Mouse (Mus musculus) 3134 (cell line): Measurements from ENCODE around the gene Sh3bp4.

Experiments
- DNase-seq: peaks from one replicate; pipeline ENCODE4 v3.0.0-alpha.2; 2011; ENCODE audit warnings: low spot score; ENCODE audit not compliant: insufficient read length; ENCODE audit errors: extremely low read depth

Sh3bp4 gene

GRCm38 (mm10) chr1:89122376-89122775 lies 52.2 kb downstream of the Sh3bp4 start:
- no peak for DNase-seq

GRCm38 (mm10) chr1:89124076-89124475 lies 53.9 kb downstream of the Sh3bp4 start:
- peak; percentile 84 for DNase-seq

DNA sequence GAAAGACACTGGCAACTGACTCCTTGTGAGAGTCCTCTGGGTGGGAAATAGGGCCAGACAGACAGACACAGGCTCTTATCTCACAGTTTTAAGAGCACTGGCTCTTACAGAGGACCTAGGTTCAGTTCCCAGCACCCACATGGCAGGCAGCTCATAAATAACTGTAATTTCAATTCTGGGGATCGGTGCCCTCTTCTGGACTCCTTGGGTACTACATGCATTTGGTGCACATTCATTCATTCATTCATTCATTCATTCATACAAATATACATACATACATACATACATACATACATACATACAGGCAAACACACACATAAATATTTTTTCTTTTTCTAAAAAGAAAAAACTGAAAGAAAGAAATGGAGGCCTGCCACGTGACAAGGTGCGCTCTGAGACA lies 56.9 kb downstream of the Sh3bp4 start:
- DNase-seq, result no peak

- peak; percentile 82 for DNase-seq
Measured at GRCm38 (mm10) chr1:89130429-89130828, 60.2 kb downstream of the Sh3bp4 start.

DNA sequence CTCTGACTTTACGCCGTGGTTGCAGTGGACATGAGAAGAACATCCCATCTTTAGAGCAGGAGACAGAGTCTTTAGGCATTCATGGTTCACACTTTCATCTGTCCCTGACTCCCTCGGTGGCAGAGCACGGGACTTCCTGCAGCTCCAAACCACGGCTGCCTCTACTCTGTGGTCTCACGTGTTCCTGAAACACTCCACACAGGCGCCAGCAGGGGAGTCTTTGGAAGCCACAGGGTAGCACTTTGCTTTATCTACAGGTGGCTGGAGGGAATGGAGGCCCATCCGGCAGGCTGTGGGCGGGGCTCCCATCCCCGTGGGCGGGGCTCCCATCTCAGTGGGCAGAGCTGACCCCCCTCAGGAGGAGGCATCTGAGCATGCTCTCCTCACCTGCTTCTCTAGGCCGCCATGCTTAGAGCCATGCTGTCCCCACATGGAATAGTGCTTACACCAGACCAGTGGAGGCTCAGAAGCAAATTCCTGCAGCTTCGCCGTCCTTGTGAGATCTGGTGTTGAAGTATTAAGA lies 60.9 kb downstream of the Sh3bp4 start:
- DNase-seq, result peak; percentile 76

GRCm38 (mm10) chr1:89131707-89132106 lies 61.5 kb downstream of the Sh3bp4 start:
- peak; percentile 89 for DNase-seq

GRCm38 (mm10) chr1:89133266-89133665 lies 63.1 kb downstream of the Sh3bp4 start:
- DNase-seq, result peak; percentile 80

DNA sequence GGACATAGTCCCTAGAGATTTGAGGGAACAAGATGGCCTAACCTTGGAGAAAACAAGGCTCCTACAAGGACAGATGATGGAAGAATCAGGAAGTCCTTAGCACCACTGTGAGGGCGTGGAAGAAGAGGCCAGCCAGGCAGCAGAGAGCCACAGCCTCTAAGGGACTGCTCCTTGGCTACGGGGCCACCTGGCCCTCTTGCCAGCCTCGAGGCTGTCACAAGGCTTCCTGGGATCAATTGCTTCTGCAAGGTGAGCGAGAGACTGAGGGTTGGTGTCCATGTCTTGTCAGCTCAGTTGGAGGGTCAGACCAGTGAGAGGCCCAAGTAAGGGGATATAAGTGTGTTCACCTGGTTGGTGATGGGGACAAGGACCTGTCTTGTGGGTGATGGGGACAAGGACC lies 63.5 kb downstream of the Sh3bp4 start:
- DNase-seq, result no peak

GRCm38 (mm10) chr1:89136089-89136811 lies 66.0 kb downstream of the Sh3bp4 start:
- DNase-seq, result no peak

DNA sequence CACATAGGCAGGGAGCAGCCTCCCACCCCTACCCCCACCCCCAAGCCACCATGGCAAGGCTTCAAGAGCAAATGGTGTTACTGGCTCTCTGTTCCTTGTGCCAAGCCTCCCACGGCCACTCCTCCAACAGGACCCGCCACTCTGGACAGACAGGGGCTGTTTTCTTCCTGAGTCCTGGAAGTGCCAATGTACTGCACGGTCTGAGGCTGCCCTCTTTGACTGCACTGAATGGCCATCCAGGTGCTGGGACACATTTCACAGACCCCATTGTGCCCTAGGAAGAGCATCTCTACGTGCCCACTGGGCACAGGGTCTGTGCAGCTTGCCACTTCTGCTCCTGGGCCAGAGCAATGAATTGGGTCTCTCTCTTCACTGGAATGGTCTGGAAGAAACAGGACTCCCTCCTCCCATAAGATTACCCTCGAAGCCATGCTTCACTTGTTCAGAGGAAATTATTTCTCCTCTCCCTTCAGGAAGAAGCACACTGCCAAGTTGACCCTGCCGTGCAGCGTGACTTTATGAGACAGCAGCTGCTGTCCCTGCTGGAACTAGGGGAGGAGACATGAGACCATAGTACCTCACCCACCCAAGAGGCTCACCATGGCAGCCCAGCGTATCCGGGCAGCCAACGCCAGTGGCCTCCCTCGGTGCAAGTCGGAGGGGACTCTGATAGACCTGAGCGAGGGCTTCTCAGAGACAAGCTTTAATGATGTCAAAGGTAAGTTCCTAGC lies 67.0 kb downstream of the Sh3bp4 start:
- DNase-seq, result no peak

DNA sequence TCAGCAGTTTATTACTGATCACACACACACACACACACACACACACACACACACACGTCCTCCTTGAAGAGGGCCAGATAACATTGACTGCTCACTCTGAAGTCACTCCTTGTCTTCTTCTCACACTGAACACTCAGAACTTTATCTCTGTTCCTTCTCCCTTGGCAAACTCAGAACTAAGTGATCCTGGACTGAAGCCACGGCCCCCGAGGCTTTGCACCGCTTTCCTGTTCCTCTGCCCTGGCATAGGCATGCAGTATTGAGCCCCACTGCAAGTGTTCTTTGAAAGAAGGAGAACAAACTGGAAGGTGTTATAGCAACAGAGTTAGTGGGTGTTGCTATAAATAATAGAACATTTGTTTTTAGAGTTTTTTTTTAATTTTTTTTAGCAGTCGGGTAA lies 68.1 kb downstream of the Sh3bp4 start:
- no peak for DNase-seq

DNA sequence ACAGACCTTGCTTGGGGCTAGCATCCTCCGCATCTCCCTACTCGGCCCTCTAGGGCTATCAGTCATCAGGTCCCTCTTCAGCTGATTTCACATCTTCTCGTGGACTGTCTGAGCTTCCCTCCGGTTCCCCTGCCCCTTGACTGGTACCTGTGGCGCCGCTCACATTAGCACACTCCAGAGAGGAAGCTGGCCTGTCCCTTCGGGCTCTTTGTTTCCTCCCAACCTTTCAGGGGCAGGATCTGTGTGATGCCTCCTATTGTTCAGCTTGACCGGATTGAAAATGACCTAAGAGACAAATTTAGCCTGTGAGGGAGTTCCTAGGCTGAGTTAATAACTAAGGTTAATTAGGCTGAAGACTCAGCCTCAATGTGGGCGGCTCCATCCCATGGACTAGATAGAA lies 69.9 kb downstream of the Sh3bp4 start:
- no peak for DNase-seq

DNA sequence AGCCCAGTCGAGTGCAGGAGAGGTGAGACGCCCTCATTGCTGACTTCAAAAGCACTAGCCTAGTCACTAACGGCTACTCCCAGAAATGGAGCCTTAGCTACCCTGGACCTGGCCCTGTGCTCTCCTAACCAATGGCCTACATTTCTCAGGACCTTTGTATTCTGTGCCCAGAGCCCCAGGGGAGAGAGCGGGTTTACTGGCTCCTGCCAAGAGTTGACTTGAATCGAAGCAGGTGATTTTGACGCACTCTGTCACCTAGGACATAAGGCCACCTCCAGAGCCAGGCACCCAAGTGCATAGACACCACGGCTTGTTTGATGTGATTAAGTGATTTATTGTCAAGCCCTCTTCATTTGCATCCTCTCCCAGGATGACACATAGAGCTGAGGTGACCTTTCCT lies 80.9 kb downstream of the Sh3bp4 start:
- DNase-seq, result no peak

- no peak for DNase-seq
Measured at GRCm38 (mm10) chr1:89152576-89152975, 82.4 kb downstream of the Sh3bp4 start.

DNA sequence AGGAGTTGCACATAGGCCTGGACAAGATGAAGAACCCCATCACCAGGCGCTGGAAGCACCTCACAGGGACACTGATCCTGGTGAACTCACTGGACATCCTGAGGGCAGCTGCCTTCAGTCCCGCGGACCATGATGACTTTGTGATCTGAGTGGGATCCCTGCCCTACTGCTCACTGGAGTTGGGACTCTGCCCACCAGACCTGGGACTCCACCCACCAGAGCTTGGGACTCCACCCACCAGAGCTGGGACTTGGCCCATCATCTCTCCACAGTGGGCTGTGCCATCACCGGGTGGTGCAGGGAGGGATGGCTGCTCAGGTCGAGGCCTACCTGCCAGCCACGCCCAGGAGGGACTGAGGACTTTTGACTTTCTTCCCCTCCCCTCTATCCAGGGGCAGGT lies 83.0 kb downstream of the Sh3bp4 start:
- DNase-seq, result no peak

GRCm38 (mm10) chr1:89163483-89163882 lies 93.3 kb downstream of the Sh3bp4 start:
- no peak for DNase-seq

GRCm38 (mm10) chr1:89164281-89164680 lies 94.1 kb downstream of the Sh3bp4 start:
- no peak for DNase-seq

DNA sequence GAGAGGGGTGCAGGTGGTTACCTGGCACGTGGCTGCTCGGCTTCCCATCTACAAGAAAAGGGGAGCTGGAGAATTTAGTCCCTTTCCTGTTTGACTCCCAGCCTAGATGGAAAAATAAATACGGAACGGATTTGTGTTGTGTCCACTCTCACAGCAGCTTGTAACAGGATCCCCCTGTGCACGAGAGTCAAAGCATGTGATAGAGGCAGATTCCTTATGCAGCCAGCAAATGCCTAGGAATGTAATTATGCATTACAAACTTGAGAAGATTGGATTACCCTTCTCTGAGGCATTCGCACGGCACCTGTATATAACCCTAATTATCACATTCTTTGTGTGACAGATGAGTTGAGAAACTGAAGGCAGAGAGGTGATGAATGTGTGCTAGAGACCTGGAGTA lies 94.5 kb downstream of the Sh3bp4 start:
- DNase-seq, result no peak

- DNase-seq, result no peak
Measured at GRCm38 (mm10) chr1:89166814-89167249, 96.6 kb downstream of the Sh3bp4 start.

DNA sequence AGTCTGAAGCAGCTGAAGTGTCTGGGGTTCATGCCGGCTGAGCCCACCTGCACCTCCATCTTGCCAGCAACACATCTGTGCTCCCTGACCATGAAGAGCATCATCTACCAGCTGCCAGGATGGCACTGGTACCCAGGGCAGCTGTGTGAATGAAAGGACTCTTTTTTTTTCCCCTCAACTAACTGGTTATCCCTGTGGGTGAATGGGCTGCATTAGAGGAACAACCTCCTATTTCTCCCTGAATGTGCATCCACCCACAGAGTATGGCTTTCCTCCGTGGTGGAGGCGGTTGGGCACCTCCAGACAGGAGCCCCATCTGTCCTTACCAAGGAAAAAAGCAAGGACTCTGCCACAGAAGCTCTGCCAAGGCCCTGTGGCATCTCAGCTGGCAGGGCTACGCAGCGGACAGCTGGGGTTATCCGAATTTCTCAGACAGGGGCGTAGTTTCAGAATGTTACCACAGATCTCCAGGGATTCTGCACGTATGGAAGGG lies 101.1 kb downstream of the Sh3bp4 start:
- DNase-seq, result no peak

DNA sequence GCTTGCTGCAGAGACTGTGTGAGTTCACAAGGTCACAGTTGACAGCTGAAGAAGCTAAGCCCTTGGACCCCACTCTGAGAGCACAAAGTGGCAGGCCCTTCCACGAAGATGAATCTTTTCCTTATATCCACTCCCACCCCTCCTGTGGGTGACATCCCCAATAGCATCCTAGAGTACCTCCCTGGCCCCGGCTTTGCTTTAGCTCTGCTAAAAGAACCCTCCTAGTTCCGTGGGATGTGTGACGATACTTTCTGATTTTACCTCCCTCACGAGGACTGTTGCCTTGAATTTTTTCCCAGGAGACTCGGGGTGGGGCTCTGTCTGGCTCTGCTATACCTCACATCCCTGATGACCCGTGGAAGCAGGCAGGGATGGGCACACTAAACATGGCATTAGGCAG lies 104.4 kb downstream of the Sh3bp4 start:
- no peak for DNase-seq

GRCm38 (mm10) chr1:89175355-89175754 lies 105.1 kb downstream of the Sh3bp4 start:
- no peak for DNase-seq
